Mouse (Mus musculus) forebrain, embryonic 13.5 days (tissue): ENCODE measurements around the gene Atn1. TPM values are rescaled to one million over a fixed set of nuclear protein-coding genes. Genes with fewer than 3 reads are reported as not detected.

ENCODE experiments used
- ATAC-seq: fragments of 200-750 bp; cut with Nextera tagmentation; 2 replicates; pipeline ENCODE4 v1.8.0; 2017
- H3K27ac ChIP-seq: fragments of 300-500 bp; sonication (generic); 2 replicates; pipeline ENCODE4 v1.5.1; 2015; ENCODE audit warnings: inconsistent platforms, mild to moderate bottlenecking, moderate library complexity
- H3K27me3 ChIP-seq: fragments of 300-500 bp; sonication (generic); 2 replicates; pipeline ENCODE4 v1.6.1; 2015; ENCODE audit warnings: mild to moderate bottlenecking, inconsistent platforms
- H3K36me3 ChIP-seq: fragments of 300-500 bp; sonication (generic); 2 replicates; pipeline ENCODE4 v1.6.1; 2015; ENCODE audit warnings: mild to moderate bottlenecking, inconsistent platforms; ENCODE audit not compliant: poor library complexity, severe bottlenecking
- H3K4me1 ChIP-seq: fragments of 300-500 bp; sonication (generic); 2 replicates; pipeline ENCODE4 v1.6.1; 2015; ENCODE audit warnings: inconsistent platforms
- H3K4me2 ChIP-seq: fragments of 300-500 bp; sonication (generic); 2 replicates; pipeline ENCODE4 v1.6.1; 2015; ENCODE audit warnings: inconsistent platforms, mild to moderate bottlenecking, moderate library complexity
- H3K4me3 ChIP-seq: fragments of 300-500 bp; sonication (generic); 2 replicates; pipeline ENCODE4 v1.5.1; 2015; ENCODE audit warnings: mild to moderate bottlenecking, inconsistent platforms
- H3K9ac ChIP-seq: fragments of 300-500 bp; sonication (generic); 2 replicates; pipeline ENCODE4 v1.6.1; 2015; ENCODE audit warnings: mild to moderate bottlenecking, inconsistent platforms
- H3K9me3 ChIP-seq: fragments of 300-500 bp; sonication (generic); replicated peaks from 2 replicates; pipeline ENCODE4 v1.6.1; 2016; ENCODE audit warnings: inconsistent platforms
- WGBS: fragments of 180-500 bp; shearing (Covaris S2); methylation state at CpG from one replicate; pipeline ENCODE4 v1.1.7; 2015; 5-methylcytosine and 5-hydroxymethylcytosine counted together
- polyA plus RNA-seq: library from polyadenylated mRNA; unstranded; fragments of >200 nt; fragmentation: Nextera tagmentation; extraction: Ambion mirVana; gene quantifications from 2 replicates; pipeline ENCODE4 v1.2.1, GENCODE M21; 2015

The Atn1 gene
- polyA plus RNA-seq, 1 experiment from 2014 or later, result 17.7 TPM

- Histone ChIP-seq H3K27me3 (no peaks in the 10 kb centered on the region), H3K9me3 (no peaks in the 10 kb centered on the region), H3K4me3 (no peak overlapping the region), H3K4me2 (no peak overlapping the region), H3K4me1 (peaks cover 13% of the 10 kb centered on the region), H3K27ac (no peak overlapping the region), H3K9ac (no peak overlapping the region), H3K36me3 (0 out of 2 replicates have a peak, but pooled peaks cover 9% of the 10 kb centered on the region)
- WGBS, result 85% methylated on average over 3 of the region's 3 CpGs
- ATAC-seq, result no peak
Measured at GRCm38 (mm10) chr6:124734417-124734816, 21.9 kb downstream of the Atn1 start.

- H3K4me1 ChIP-seq, result no peaks in the 10 kb centered on the region
- H3K27me3 ChIP-seq, result no peaks in the 10 kb centered on the region
- no peak overlapping the region for H3K4me3 ChIP-seq
- H3K36me3 ChIP-seq, result no peaks in the 10 kb centered on the region
- H3K9me3 ChIP-seq, result no peaks in the 10 kb centered on the region
- no peak overlapping the region for H3K27ac ChIP-seq
- H3K4me2 ChIP-seq, result no peak overlapping the region
- no peak for ATAC-seq
- no peak overlapping the region for H3K9ac ChIP-seq
- 56% methylated on average over 19 of the region's 19 CpGs for WGBS
Measured at GRCm38 (mm10) chr6:124732476-124733370, 23.6 kb downstream of the Atn1 start.

GRCm38 (mm10) chr6:124731038-124731437 is 25.3 kb downstream of the Atn1 start:
- Histone ChIP-seq H3K4me2 (no peak overlapping the region), H3K27ac (no peak overlapping the region), H3K4me3 (no peak overlapping the region), H3K27me3 (no peaks in the 10 kb centered on the region), H3K36me3 (no peaks in the 10 kb centered on the region), H3K9ac (no peak overlapping the region), H3K4me1 (no peaks in the 10 kb centered on the region), H3K9me3 (no peaks in the 10 kb centered on the region)
- WGBS, result 90% methylated on average over 7 of the region's 7 CpGs
- ATAC-seq, result no peak

GRCm38 (mm10) chr6:124729850-124730705 is 26.2 kb downstream of the Atn1 start:
- no peak overlapping the region for H3K4me3 ChIP-seq
- no peak for ATAC-seq
- no peaks in the 10 kb centered on the region for H3K36me3 ChIP-seq
- H3K4me1 ChIP-seq, result no peaks in the 10 kb centered on the region
- H3K9ac ChIP-seq, result no peak overlapping the region
- WGBS, result 89% methylated on average over 7 of the region's 8 CpGs
- H3K27ac ChIP-seq, result no peak overlapping the region
- H3K27me3 ChIP-seq, result no peaks in the 10 kb centered on the region
- H3K9me3 ChIP-seq, result no peaks in the 10 kb centered on the region
- H3K4me2 ChIP-seq, result no peak overlapping the region

DNA sequence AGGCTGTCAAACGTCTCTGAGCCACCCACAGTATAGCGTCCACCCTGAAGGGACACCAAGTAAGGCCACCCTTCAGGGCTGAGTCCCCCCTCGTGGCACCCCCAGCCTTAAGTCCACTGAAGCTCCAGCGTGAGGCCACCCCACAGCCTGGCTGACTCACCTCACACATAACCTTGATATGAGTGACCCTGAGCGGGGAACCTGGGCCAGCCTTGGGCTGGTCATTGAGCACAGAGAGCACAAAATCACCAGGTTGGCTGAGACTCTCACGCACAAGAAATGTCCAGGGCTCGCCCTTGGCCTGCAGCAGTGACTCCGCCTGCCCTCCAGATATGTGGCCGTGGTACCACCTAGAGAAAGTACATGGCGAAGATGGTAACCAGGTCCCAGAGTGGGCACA is 27.7 kb downstream of the Atn1 start:
- H3K27me3 ChIP-seq, result no peaks in the 10 kb centered on the region
- no peak overlapping the region for H3K4me2 ChIP-seq
- no peak overlapping the region for H3K27ac ChIP-seq
- WGBS, result 90% methylated on average over 10 of the region's 10 CpGs
- H3K36me3 ChIP-seq, result no peaks in the 10 kb centered on the region
- no peaks in the 10 kb centered on the region for H3K4me1 ChIP-seq
- no peak for ATAC-seq
- no peaks in the 10 kb centered on the region for H3K9me3 ChIP-seq
- H3K9ac ChIP-seq, result no peak overlapping the region
- H3K4me3 ChIP-seq, result no peak overlapping the region

DNA sequence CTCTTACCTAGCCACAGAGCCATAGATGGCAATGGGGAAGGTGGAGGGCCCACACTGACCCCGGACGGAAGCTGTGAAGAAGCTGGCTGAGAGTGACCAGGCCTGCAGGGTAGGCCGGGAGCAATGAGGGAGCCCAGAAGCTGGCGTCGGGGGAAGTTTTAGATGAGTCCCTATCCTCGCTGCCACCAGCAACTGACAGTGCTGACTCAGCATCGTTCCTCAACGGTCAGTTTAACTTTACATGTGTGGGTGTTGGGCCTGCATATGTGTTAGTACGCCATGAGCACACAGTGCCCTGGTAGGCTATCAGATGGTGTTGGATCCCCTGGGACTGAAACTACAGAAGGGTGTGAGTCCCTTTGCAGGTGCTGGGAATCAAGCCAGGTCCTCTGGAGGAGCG is 31.9 kb downstream of the Atn1 start:
- Histone ChIP-seq H3K27me3 (no peaks in the 10 kb centered on the region), H3K4me2 (no peak overlapping the region), H3K27ac (no peak overlapping the region), H3K4me1 (no peaks in the 10 kb centered on the region), H3K9ac (no peak overlapping the region), H3K4me3 (no peak overlapping the region), H3K36me3 (no peaks in the 10 kb centered on the region), H3K9me3 (no peaks in the 10 kb centered on the region)
- WGBS, result 89% methylated on average over 10 of the region's 10 CpGs
- ATAC-seq, result no peak

DNA sequence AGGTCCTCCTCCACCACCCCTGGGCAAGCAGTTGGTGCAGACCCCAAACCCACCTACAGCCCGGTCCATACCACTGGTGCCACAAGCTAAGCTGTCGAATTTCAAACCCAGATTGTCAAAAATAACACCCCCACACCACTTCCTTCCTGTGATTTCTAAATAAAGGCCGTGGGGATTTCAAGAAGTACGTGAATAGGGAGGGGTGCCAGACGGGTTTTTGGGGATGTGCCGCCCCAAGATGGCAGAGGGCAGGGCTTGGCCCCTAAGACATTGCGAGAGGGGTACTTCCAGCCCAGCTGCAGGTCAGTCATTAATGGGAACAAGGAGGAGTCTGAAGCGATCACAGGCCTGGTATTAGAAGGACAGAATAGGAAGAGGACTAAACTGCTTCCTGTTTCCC is 32.8 kb downstream of the Atn1 start:
- Histone ChIP-seq H3K9ac (no peak overlapping the region), H3K27me3 (no peaks in the 10 kb centered on the region), H3K9me3 (no peaks in the 10 kb centered on the region), H3K4me3 (no peak overlapping the region), H3K27ac (no peak overlapping the region), H3K36me3 (no peaks in the 10 kb centered on the region), H3K4me1 (no peaks in the 10 kb centered on the region), H3K4me2 (no peak overlapping the region)
- no peak for ATAC-seq
- 83% methylated on average over 8 of the region's 8 CpGs for WGBS

GRCm38 (mm10) chr6:124722876-124723473 is 33.3 kb downstream of the Atn1 start:
- ATAC-seq, result no peak
- Histone ChIP-seq H3K4me2 (no peak overlapping the region), H3K4me1 (no peaks in the 10 kb centered on the region), H3K27me3 (no peaks in the 10 kb centered on the region), H3K9ac (no peak overlapping the region), H3K4me3 (no peak overlapping the region), H3K27ac (no peak overlapping the region), H3K9me3 (no peaks in the 10 kb centered on the region), H3K36me3 (peaks cover under 1% of the 10 kb centered on the region; the same call in 1 of the 2 replicates)
- 76% methylated on average over 6 of the region's 6 CpGs for WGBS

DNA sequence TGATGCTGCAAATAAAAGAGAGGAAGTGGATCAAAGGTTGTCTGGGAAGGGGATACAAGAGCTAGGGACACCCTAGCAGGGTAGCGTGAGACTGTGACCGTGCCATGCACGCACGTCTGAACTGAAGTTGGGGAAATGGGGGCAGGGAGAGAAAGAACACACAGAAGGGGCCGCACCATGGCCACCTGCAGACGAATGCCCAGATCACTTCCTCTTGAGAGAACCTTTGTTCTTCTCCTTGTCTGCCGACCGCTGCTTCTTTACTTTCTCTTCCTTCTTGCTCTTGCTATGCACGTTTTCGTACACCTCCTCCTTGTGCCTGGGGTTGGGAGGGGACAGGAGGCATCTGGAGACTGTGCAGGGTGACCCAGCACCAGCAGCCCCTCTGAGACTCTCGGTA is 35.4 kb downstream of the Atn1 start:
- no peaks in the 10 kb centered on the region for H3K9me3 ChIP-seq
- no peaks in the 10 kb centered on the region for H3K27me3 ChIP-seq
- peaks cover 22% of the 10 kb centered on the region for H3K36me3 ChIP-seq
- no peak overlapping the region; the same call in 1 of the 2 replicates for H3K9ac ChIP-seq
- 61% methylated on average over 11 of the region's 11 CpGs for WGBS
- no peaks in the 10 kb centered on the region; the same call in 1 of the 2 replicates for H3K4me1 ChIP-seq
- H3K4me2 ChIP-seq, result no peak overlapping the region
- H3K4me3 ChIP-seq, result no peak overlapping the region
- H3K27ac ChIP-seq, result no peak overlapping the region
- ATAC-seq, result no peak

GRCm38 (mm10) chr6:124719354-124719978 is 36.9 kb downstream of the Atn1 start:
- H3K27ac ChIP-seq, result no peak overlapping the region
- peak overlapping the region; percentile 13; the same call in 1 of the 2 replicates for H3K9ac ChIP-seq
- no peak overlapping the region for H3K4me3 ChIP-seq
- H3K27me3 ChIP-seq, result no peaks in the 10 kb centered on the region
- no peaks in the 10 kb centered on the region; the same call in 1 of the 2 replicates for H3K4me1 ChIP-seq
- peaks cover 36% of the 10 kb centered on the region for H3K36me3 ChIP-seq
- H3K4me2 ChIP-seq, result no peak overlapping the region
- no peaks in the 10 kb centered on the region for H3K9me3 ChIP-seq
- no peak for ATAC-seq
- WGBS, result 71% methylated on average over 7 of the region's 7 CpGs

- Histone ChIP-seq H3K9ac (no peak overlapping the region), H3K4me3 (no peak overlapping the region)
- WGBS, result 62% methylated on average over 15 of the region's 16 CpGs
Measured at GRCm38 (mm10) chr6:124718703-124719102, 37.6 kb downstream of the Atn1 start.

More at GRCm38 (mm10) chr6:124718703-124719102, 37.6 kb downstream of the Atn1 start:
- H3K4me1 ChIP-seq, result peaks cover 4% of the 10 kb centered on the region
- peaks cover 42% of the 10 kb centered on the region for H3K36me3 ChIP-seq
- H3K27me3 ChIP-seq, result no peaks in the 10 kb centered on the region
- H3K27ac ChIP-seq, result no peak overlapping the region
- ATAC-seq, result no peak
- H3K9me3 ChIP-seq, result no peaks in the 10 kb centered on the region
- no peak overlapping the region for H3K4me2 ChIP-seq
